Mouse (Mus musculus): ENCODE measurements at regions not wholly inside any gene's neighbourhood (a gene's known extent, or its start where the extent isn't known, plus 50 kb on each side); places are given as distances from the start of the nearest gene placed in this dataset.

DNA sequence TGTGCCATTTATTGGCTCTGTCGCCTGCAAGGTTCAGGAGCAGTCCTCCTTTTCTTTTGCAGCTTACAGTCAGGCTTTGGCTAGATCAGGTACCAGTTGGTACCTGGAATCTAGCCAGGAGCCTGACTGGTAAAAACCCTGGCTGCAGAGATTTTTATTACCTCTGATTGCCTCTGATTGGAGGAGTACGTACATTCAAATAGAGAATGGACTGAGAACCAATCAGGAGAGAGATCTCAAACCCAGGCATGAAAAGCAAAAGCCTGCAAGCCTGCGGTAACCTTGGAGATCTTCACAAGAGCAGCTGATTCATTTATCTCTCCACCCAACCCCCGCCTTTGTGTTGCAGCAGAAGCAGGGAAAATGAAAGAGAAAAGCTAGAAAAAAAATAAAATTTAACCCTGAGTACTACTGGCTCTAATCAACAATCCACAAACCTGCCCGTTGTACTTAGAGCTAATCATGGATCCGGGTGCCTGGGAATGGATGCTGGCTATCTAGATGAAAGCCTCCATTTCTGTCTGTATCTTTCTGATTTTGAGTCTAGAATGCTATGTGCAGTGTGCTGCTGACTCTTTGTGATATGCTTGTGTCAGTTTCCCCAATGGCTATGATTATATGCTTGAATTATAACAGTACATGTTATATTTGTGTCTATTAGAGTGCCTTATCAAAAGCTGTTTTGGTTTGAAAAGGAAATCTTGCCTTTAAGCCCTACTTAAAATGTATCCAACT is 406.2 kb upstream of the Ndn start:
- peak; percentile 33 for DNase-seq (ENCODE audit: low spot score)

GRCm38 (mm10) chr7:61982203-61982932 is 364.0 kb upstream of the Ndn start:
- DNase-seq (ENCODE audit: low spot score): no peak

DNA sequence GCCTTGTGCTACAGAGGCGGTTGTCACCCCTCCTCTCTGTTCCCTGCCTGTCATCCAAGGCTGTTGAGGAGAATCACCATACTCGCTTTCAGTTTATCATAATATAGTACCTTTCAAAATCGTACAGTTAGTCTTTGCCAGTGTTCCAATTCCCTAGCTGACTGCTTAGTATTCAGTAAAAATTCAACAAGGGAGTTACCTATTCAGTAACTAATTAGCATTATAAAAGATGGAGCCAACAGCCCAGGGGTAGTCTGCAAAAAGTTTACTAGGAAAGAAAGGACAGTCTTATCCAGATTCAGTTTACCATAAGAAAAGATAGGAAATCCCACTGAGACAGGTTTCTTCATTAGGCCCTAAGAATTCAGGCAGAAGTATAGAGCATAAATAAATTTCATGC is 319.7 kb upstream of the Ndn start:
- no peak for DNase-seq (ENCODE audit: low spot score)

DNA sequence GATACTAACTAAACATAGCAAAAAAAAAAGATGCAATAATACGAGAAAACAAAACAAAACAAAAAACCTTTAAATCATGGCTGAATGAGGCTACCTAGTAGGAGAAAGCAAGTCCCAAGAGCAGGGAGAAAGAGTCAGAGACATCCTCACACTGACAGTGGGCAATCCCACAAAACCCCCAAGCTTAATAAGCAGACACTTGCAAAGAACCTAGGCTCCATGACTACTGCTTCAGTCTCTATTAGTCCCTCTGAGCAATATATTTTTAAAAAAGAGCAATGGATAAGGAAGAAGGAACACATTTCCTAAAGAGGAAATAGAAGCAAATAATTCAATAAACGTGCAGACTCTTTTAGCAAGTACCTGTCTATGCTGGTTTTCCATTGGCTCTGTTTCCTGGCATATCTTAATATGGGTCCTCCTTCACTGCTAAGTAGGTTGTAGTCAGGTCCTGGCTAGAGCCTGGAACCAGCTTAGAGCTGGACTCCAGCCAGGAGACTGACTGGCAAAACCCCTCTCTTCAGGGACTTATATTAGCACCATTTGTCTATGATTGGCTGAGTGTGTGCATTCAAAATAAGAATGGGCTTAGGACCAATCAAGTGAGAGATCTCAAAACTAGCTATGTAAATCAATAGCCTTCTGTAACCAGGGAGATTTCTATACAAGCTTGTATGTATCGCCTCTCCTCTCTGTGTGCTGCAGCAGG is 300.5 kb upstream of the Ndn start:
- no peak for DNase-seq (ENCODE audit: low spot score)

DNA sequence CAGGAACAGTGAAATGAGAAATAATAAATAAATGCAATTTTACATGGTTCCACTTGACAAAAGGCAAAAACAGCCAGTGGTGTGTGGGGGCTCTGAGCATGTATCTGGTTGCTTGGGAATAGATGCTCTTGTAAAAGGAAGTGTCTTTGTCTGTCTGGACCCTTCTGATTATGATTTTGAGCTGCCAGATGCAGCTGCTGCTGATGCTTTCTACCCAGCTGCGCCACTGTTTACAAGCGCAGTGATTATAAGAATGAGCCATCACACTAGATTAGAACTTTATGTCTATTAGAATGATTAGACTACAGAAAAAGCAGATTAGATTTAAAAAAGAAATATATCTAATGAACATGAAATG is 299.9 kb upstream of the Ndn start:
- DNase-seq (ENCODE audit: low spot score): no peak

DNA sequence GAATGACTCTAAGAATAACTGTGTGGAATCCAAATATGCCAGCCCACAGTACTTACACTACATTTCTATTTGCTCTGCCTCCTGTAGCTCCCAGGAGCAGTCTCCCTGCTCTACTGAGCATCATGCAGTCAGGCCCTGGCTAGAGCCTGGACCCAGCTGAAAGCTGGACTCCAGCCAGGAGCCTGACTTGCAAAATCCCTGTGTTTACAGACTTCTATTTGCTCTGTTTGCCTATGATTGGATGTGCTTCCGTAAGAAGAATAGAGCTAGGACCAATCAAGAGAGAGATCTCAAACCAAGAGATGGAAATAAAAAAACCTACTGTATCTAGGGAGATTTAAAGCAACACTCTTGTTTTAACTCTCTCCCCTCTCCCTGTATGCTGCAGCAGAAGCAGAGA is 267.8 kb upstream of the Ndn start:
- DNase-seq (ENCODE audit: low spot score): no peak

DNA sequence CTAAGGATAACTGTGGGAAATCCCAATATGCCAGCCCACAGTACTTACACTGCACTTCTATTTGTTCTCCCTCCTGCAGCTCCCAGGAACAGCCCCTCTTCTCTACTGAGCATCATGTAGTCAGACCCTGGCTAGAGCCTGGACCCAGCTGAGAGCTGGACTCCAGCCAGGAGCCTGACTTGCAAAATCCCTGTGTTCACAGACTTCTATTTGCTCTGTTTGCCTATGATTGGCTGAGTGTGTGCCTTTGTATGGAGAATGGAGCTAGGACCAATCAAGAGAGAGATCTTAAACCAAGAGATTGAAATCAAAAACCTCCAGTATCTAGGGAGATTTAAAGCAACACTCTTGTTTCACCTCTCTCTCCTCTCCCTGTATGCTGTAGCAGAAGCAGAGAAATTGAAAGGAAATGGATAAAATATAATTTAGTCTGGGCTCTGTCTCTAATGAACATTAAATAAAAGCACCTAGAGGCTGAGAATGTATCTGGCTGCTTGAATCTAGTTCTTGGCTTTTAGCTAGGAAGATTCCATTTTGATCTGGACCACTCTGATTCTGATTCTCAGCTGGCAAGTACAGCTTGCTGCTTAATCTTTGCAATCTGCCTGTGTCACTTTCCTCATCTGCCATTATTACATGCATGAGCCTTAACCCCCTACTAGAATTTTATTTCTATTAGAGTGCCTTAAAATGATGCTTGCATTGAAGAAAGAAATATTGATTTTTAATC is 261.1 kb upstream of the Ndn start:
- no peak for DNase-seq (ENCODE audit: low spot score)
